Mouse (Mus musculus) embryonic fibroblast, embryonic 13.5 days (primary cell): Measurements from ENCODE around the gene Cdyl. TPM values are rescaled to one million over a fixed set of nuclear protein-coding genes. Genes with fewer than 3 reads are reported as not detected.

Source experiments
- H3K27ac ChIP-seq: 2 replicates; pipeline ENCODE4 v1.5.1; 2012; ENCODE audit warnings: low read length, control low read depth, inconsistent platforms; ENCODE audit not compliant: insufficient read depth
- H3K4me1 ChIP-seq: 2 replicates; pipeline ENCODE4 v1.6.1; 2011; ENCODE audit warnings: low read length; ENCODE audit not compliant: control insufficient read depth, insufficient read depth
- H3K4me3 ChIP-seq: 2 replicates; pipeline ENCODE4 v1.5.1; 2011; ENCODE audit warnings: mild to moderate bottlenecking, control low read depth, low read length; ENCODE audit not compliant: insufficient read depth
- CTCF ChIP-seq: IDR thresholded peaks from 2 replicates; pipeline ENCODE4 v1.5.1; 2011; ENCODE audit warnings: mild to moderate bottlenecking, control low read depth, low read length, moderate library complexity, borderline replicate concordance; ENCODE audit not compliant: insufficient read depth
- POLR2A ChIP-seq: IDR thresholded peaks from 2 replicates; pipeline ENCODE4 v1.6.1; 2011; ENCODE audit warnings: low read depth, mild to moderate bottlenecking, control low read depth, low read length, moderate library complexity
- polyA plus RNA-seq: library from polyadenylated mRNA; stranded (reverse); fragments of >200 nt; gene quantifications from 2 replicates; pipeline ENCODE4 v1.2.4, GENCODE M21; 2011; ENCODE audit warnings: low read depth; ENCODE audit not compliant: missing spikeins, insufficient read length

Gene Cdyl
- polyA plus RNA-seq, 1 experiment: 23.5 TPM

GRCm38 (mm10) chr13:35840102-35840501 lies 180.5 kb downstream of the Cdyl start:
- Histone ChIP-seq H3K4me3 (no peak overlapping the region), H3K4me1 (no peaks in the 10 kb centered on the region; the same call in 1 of the 2 replicates), H3K27ac (no peak overlapping the region)
- TF ChIP-seq POLR2A (no peak), CTCF (no peak)

GRCm38 (mm10) chr13:35843383-35843782 lies 183.8 kb downstream of the Cdyl start:
- Histone ChIP-seq H3K4me1 (no peaks in the 10 kb centered on the region), H3K4me3 (no peak overlapping the region), H3K27ac (no peak overlapping the region)
- TF ChIP-seq POLR2A: no peak
- TF ChIP-seq CTCF: no peak

- no peak overlapping the region for H3K4me3 ChIP-seq
- TF ChIP-seq POLR2A (no peak), CTCF (no peak)
- H3K27ac ChIP-seq: no peak overlapping the region
- no peaks in the 10 kb centered on the region for H3K4me1 ChIP-seq
These were observed 185.7 kb downstream of the Cdyl start for GRCm38 (mm10) chr13:35845306-35845705.

- no peaks in the 10 kb centered on the region for H3K4me1 ChIP-seq
- H3K27ac ChIP-seq: no peak overlapping the region
- TF ChIP-seq POLR2A (no peak), CTCF (no peak)
- no peak overlapping the region for H3K4me3 ChIP-seq
These were observed 189.1 kb downstream of the Cdyl start for GRCm38 (mm10) chr13:35848694-35849093.

GRCm38 (mm10) chr13:35851581-35851980 lies 191.9 kb downstream of the Cdyl start:
- Histone ChIP-seq H3K4me3 (no peak overlapping the region), H3K27ac (no peak overlapping the region), H3K4me1 (no peaks in the 10 kb centered on the region)
- TF ChIP-seq CTCF (no peak), POLR2A (no peak)

GRCm38 (mm10) chr13:35852851-35853575 lies 193.4 kb downstream of the Cdyl start:
- H3K4me3 ChIP-seq: no peak overlapping the region
- no peak overlapping the region for H3K27ac ChIP-seq
- TF ChIP-seq CTCF (no peak), POLR2A (no peak)
- H3K4me1 ChIP-seq: no peaks in the 10 kb centered on the region

- no peak for TF ChIP-seq POLR2A
- no peak overlapping the region for H3K27ac ChIP-seq
- no peaks in the 10 kb centered on the region; the same call in 1 of the 2 replicates for H3K4me1 ChIP-seq
- no peak overlapping the region for H3K4me3 ChIP-seq
These were observed 197.9 kb downstream of the Cdyl start for GRCm38 (mm10) chr13:35857486-35857885.

GRCm38 (mm10) chr13:35860916-35861315 lies 201.3 kb downstream of the Cdyl start:
- no peak for TF ChIP-seq POLR2A
- TF ChIP-seq CTCF: no peak
- no peak overlapping the region for H3K27ac ChIP-seq
- no peak overlapping the region for H3K4me3 ChIP-seq
- H3K4me1 ChIP-seq: no peaks in the 10 kb centered on the region; the same call in 1 of the 2 replicates

GRCm38 (mm10) chr13:35870659-35871058 lies 211.0 kb downstream of the Cdyl start:
- TF ChIP-seq CTCF: no peak
- TF ChIP-seq POLR2A: no peak
- H3K4me3 ChIP-seq: no peak overlapping the region
- H3K4me1 ChIP-seq: peaks cover 5% of the 10 kb centered on the region; the same call in 1 of the 2 replicates
- H3K27ac ChIP-seq: no peak overlapping the region

- no peak for TF ChIP-seq CTCF
- TF ChIP-seq POLR2A: no peak
- H3K4me3 ChIP-seq: no peak overlapping the region
- no peak overlapping the region for H3K27ac ChIP-seq
- peaks cover 5% of the 10 kb centered on the region; the same call in 1 of the 2 replicates for H3K4me1 ChIP-seq
These were observed 211.5 kb downstream of the Cdyl start for GRCm38 (mm10) chr13:35871107-35871506.

GRCm38 (mm10) chr13:35875396-35875795 lies 215.8 kb downstream of the Cdyl start:
- Histone ChIP-seq H3K27ac (no peak overlapping the region), H3K4me3 (no peak overlapping the region), H3K4me1 (0 out of 2 replicates have a peak, but pooled peaks cover 2% of the 10 kb centered on the region)
- TF ChIP-seq CTCF (no peak), POLR2A (no peak)
